Mouse (Mus musculus) gastrocnemius, adult 18-20 months (tissue): ENCODE data around the gene Slc35c1. TPM values are rescaled to one million over a fixed set of nuclear protein-coding genes. Genes with fewer than 3 reads are reported as not detected.
A peak's percentile ranks its signal among the peaks of the same experiment; 100 is the strongest.

ENCODE experiments used
- DNase-seq: peaks from one replicate; pipeline ENCODE4 v3.0.0; 2021; ENCODE audit warnings: low spot score
- long read RNA-seq, 2 experiments: library from polyadenylated mRNA; stranded (forward); transcript quantifications; one replicate each; pipeline ENCODE4 v2.0.0; 2021
- total RNA-seq, 2 experiments: library from RNA; stranded (reverse); gene quantifications; 2 replicates each; pipeline ENCODE4 v1.2.3; 2021

The Slc35c1 gene
- 1 to 10 TPM; 4.3 to 6.0 TPM for total RNA-seq
- long read RNA-seq, experiment 1, partial matches to known transcripts, result 0 of 3 reads
- long read RNA-seq, experiment 1, other reads (novel, unspliced or antisense), result 0 of 3 reads
- long read RNA-seq, experiment 2, transcript Slc35c1-201 (2 exons, 3,139 nt), result major isoform, 5 of 6 reads
- long read RNA-seq, experiment 2, partial matches to known transcripts, result 0 of 6 reads
- long read RNA-seq, experiment 2, other reads (novel, unspliced or antisense), result 1 of 6 reads

GRCm38 (mm10) chr2:92459921-92460707 is at the start of gene Slc35c1:
Gene Slc35c1, minus strand, starts transcription at chr2:92460538.
- DNase-seq, result no peak

- DNase-seq, result no peak
Observed at GRCm38 (mm10) chr2:92505291-92505690, 45.0 kb upstream of the Slc35c1 start.

GRCm38 (mm10) chr2:92503421-92503820 is 43.1 kb upstream of the Slc35c1 start:
- DNase-seq, result no peak

GRCm38 (mm10) chr2:92499701-92500322 is 39.5 kb upstream of the Slc35c1 start:
- no peak for DNase-seq

- no peak for DNase-seq
Observed at GRCm38 (mm10) chr2:92497112-92497511, 36.8 kb upstream of the Slc35c1 start.

- DNase-seq, result no peak
Observed at GRCm38 (mm10) chr2:92496681-92497080, 36.3 kb upstream of the Slc35c1 start.

- DNase-seq, result no peak
Observed at GRCm38 (mm10) chr2:92494956-92495355, 34.6 kb upstream of the Slc35c1 start.

GRCm38 (mm10) chr2:92494423-92494822 is 34.1 kb upstream of the Slc35c1 start:
- no peak for DNase-seq

GRCm38 (mm10) chr2:92493656-92494390 is 33.5 kb upstream of the Slc35c1 start:
- DNase-seq, result no peak

GRCm38 (mm10) chr2:92491950-92492501 is 31.7 kb upstream of the Slc35c1 start:
- DNase-seq, result no peak

GRCm38 (mm10) chr2:92490541-92490940 is 30.2 kb upstream of the Slc35c1 start:
- no peak for DNase-seq

- DNase-seq, result no peak
Observed at GRCm38 (mm10) chr2:92487791-92488190, 27.5 kb upstream of the Slc35c1 start.

GRCm38 (mm10) chr2:92486911-92487310 is 26.6 kb upstream of the Slc35c1 start:
- no peak for DNase-seq

GRCm38 (mm10) chr2:92486403-92486802 is 26.1 kb upstream of the Slc35c1 start:
- peak; percentile 76 for DNase-seq

- DNase-seq, result peak; percentile 61
Observed at GRCm38 (mm10) chr2:92485640-92486295, 25.4 kb upstream of the Slc35c1 start.

GRCm38 (mm10) chr2:92484256-92485025 is 24.1 kb upstream of the Slc35c1 start:
- no peak for DNase-seq

GRCm38 (mm10) chr2:92483505-92483904 is 23.2 kb upstream of the Slc35c1 start:
- DNase-seq, result no peak

GRCm38 (mm10) chr2:92482551-92482950 is 22.2 kb upstream of the Slc35c1 start:
- no peak for DNase-seq

GRCm38 (mm10) chr2:92478313-92478688 is 18.0 kb upstream of the Slc35c1 start:
- DNase-seq, result no peak

- no peak for DNase-seq
Observed at GRCm38 (mm10) chr2:92477672-92478312, 17.5 kb upstream of the Slc35c1 start.
